ENCODE assay signal across 8 mouse cellular contexts in genomic region chr6:108661890-108662289, GRCm38 (mm10). TPM values are rescaled to one million over a fixed set of nuclear protein-coding genes. Genes with fewer than 3 reads are reported as not detected.
DNase-seq lines count a peak whose midpoint lies in the region; ATAC-seq lines count a peak whose summit lies in the region.

No protein-coding gene starts in this region.

- ATAC-seq in megakaryocyte, adult 5-6 weeks (ENCODE audit: poor library complexity, severe bottlenecking): no peak
- ATAC-seq in limb, embryonic 15.5 days (ENCODE audit: insufficient number of reproducible peaks, low FRiP score, low TSS enrichment, low read depth): no peak
- ATAC-seq in stomach, embryonic 15.5 days (ENCODE audit: insufficient read depth, low FRiP score, low read depth): no peak

- intact Hi-C loops in gastrocnemius, postnatal 36 days (cut with DNase I): no loop called here

- no peaks in the 10 kb centered on the region for H3K27me3 ChIP-seq in megakaryocyte, embryonic 14.5 days (replicated peaks)
- 0 out of 2 replicates have a peak, but pooled peaks cover 3% of the 10 kb centered on the region for H3K27me3 ChIP-seq in limb, embryonic 15.5 days
- H3K27me3 ChIP-seq in stomach, embryonic 15.5 days (replicated peaks): no peaks in the 10 kb centered on the region

- H3K36me3 ChIP-seq in megakaryocyte, embryonic 14.5 days (replicated peaks; ENCODE audit: low read length): peaks cover 37% of the 10 kb centered on the region
- H3K36me3 ChIP-seq in limb, embryonic 15.5 days: peaks cover 17% of the 10 kb centered on the region; the same call in 1 of the 2 replicates
- H3K36me3 ChIP-seq in stomach, embryonic 15.5 days: peaks cover 8% of the 10 kb centered on the region; the same call in 1 of the 2 replicates

- 36% methylated on average over 6 of the region's 6 CpGs for WGBS in limb, embryonic 15.5 days
- 46% methylated on average over 6 of the region's 6 CpGs for WGBS in stomach, embryonic 15.5 days

- H3K4me3 ChIP-seq in megakaryocyte, embryonic 14.5 days (replicated peaks): peak overlapping the region; percentile 93
- H3K4me3 ChIP-seq in limb, embryonic 15.5 days: peak overlapping the region; percentile 53
- peak overlapping the region; percentile 66 for H3K4me3 ChIP-seq in stomach, embryonic 15.5 days (replicated peaks)

- H3K4me1 ChIP-seq in megakaryocyte, embryonic 14.5 days: peaks cover 73% of the 10 kb centered on the region
- H3K4me1 ChIP-seq in limb, embryonic 15.5 days: peaks cover 24% of the 10 kb centered on the region
- 0 out of 2 replicates have a peak, but pooled peaks cover 8% of the 10 kb centered on the region for H3K4me1 ChIP-seq in stomach, embryonic 15.5 days

- H3K9ac ChIP-seq in limb, embryonic 15.5 days: no peak overlapping the region
- no peak overlapping the region for H3K9ac ChIP-seq in stomach, embryonic 15.5 days

- peak overlapping the region; percentile 84 for H3K4me2 ChIP-seq in limb, embryonic 15.5 days
- H3K4me2 ChIP-seq in stomach, embryonic 15.5 days: peak overlapping the region; percentile 88

- DNase-seq in gastrocnemius, adult 18-20 months (ENCODE audit: low spot score): peak; percentile 31
- DNase-seq in gastrocnemius, postnatal 36 days: no peak
- DNase-seq in layer of hippocampus, adult 11-12 months (ENCODE audit: low spot score): no peak
- no peak for DNase-seq in cerebellum, postnatal 25 days

- no peak overlapping the region; the same call in 1 of the 2 replicates for H3K27ac ChIP-seq in limb, embryonic 15.5 days
- H3K27ac ChIP-seq in stomach, embryonic 15.5 days: no peak overlapping the region

- no peaks in the 10 kb centered on the region for H3K9me3 ChIP-seq in megakaryocyte, embryonic 14.5 days
- H3K9me3 ChIP-seq in limb, embryonic 15.5 days: no peaks in the 10 kb centered on the region
- no peaks in the 10 kb centered on the region for H3K9me3 ChIP-seq in stomach, embryonic 15.5 days

RNA-seq across cellular contexts. Expression of gene Bhlhe40, which starts 1.5 kb away (rescaled TPM):
- total RNA-seq in gastrocnemius, adult 18-20 months (2021): 10 to 100 TPM; 70.0 to 98.6 TPM
- total RNA-seq in gastrocnemius, postnatal 36 days (2021): 100 to 1,000 TPM in 1 of 2 experiments, 10 to 100 TPM in 1; 71.8 to 106 TPM
- 12.0 and 24.0 TPM in 2 replicates for polyA plus RNA-seq in megakaryocyte, embryonic 14.5 days (2012; ENCODE audit: insufficient read depth, low replicate concordance)
- 5.7 and 11.9 TPM in 2 replicates for total RNA-seq in megakaryocyte, adult 5-6 weeks (2015)
- 11.6 and 14.3 TPM in 2 replicates for total RNA-seq in megakaryocyte, adult 5-6 weeks (2017)
- 44.5 and 45.4 TPM in 2 replicates for polyA plus RNA-seq in limb, embryonic 15.5 days (2015; fragmentation: Nextera tagmentation; extraction: Ambion mirVana)
- 27.4 TPM in 2 replicates for polyA plus RNA-seq in stomach, embryonic 15.5 days (2015; fragmentation: Nextera tagmentation; extraction: Ambion mirVana)

Comparison
In these comparisons a context has a peak if more than half of its experiments do, and no peak if none do; other contexts are left out.
1. RNA of gene Bhlhe40, which starts 1.5 kb away (total RNA-seq): 71.8 to 106 TPM in gastrocnemius, postnatal 36 days and 70.0 to 98.6 TPM in gastrocnemius, adult 18-20 months; 5.7 to 14.3 TPM in megakaryocyte, adult 5-6 weeks; every median in the first group is over 4 times any median in the second.
2. Peak in every context shown above with its lines, with median percentiles within 50 percentile points of each other: H3K4me3 ChIP-seq.